Mouse (Mus musculus): ENCODE results near the gene Rnase1.

GRCm38 (mm10) chr14:51144451-51144850, 2.1 kb downstream of the Rnase1 start:
- TF ChIP-seq CTCF (IDR thresholded peaks at IDR 0.05; ENCODE audit: control insufficient read depth, insufficient read depth, insufficient replicate concordance, low read depth, low read length) (no peak), POLR2A (IDR thresholded peaks at IDR 0.05; ENCODE audit: control insufficient read depth, low read depth, low read length) (no peak)

Measured in testis, adult 2 months (tissue).